Mouse (Mus musculus): ENCODE measurements around the gene Tubg1.
A peak's percentile ranks its signal among the peaks of the same experiment; 100 is the strongest.
"Not testable (repeated sequence)": the region's sequence is repeated elsewhere in the genome, so short reads cannot be mapped to it uniquely, and the experiment has no call there.

Gene Tubg1

GRCm38 (mm10) chr11:101098231-101098630 lies 21.5 kb upstream of the Tubg1 start:
- DNase-seq (ENCODE audit: low read depth), result no peak

DNA sequence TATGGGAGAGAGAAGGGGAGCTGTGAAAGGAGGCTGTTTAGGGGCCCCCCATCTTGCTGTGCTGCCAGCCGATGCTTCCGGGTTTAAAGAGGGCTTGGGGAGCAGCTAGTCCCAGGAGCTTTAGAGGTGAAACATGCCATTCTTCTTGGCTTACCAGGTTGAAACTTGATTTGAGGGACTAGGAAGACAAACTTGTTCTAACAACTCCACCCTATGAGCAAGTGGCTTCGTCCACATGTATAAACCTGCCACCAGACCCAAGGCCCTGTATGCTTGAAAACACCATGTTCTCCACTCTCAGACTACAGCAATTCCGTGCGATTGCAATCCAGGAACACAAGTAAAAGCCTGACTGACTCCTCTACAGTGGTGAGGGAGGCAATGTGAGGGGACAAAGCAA lies 16.7 kb upstream of the Tubg1 start:
- no peak for DNase-seq (ENCODE audit: low read depth)

- no peak for DNase-seq (ENCODE audit: low read depth)
Observed at GRCm38 (mm10) chr11:101109351-101109750, 10.4 kb upstream of the Tubg1 start.

DNA sequence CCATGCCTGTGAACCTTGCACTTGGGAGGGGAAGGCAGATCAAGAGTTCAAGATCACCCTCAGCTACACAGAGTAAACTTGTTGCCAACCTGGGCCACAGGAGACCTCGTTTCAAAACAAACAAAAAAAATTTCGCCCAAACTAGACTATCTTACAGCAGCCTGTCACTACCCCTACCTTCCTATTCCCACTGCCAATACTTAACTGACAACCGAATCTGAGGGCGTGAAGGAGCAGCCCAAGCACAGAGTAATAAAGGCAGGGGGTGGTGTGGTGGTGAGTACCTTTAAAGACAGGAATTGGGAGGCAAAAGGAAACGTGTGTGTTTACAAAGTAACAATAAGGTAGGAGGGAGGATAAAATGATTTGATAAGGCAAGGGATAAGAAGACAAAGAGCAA lies 9.0 kb upstream of the Tubg1 start:
- DNase-seq (ENCODE audit: low read depth), result no peak

DNA sequence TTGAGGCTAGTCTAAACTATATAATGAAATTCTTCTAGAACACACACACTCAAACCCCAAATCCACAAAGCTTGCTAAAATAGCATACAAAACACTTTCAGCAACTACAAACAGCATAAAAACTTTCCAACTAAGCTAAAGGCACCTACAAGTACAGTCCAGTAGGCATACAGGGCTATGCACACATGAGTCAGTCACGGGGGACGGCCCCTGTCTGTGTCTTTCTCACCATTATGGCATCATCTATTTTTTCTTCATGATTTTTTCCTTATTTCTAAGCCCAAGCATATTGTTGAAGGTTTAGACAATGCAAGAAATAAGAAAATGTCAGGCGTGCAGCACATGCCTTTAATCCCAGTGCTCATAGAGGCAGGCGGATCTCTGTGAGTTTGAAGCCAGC lies 8.6 kb upstream of the Tubg1 start:
- no peak for DNase-seq (ENCODE audit: low read depth)

GRCm38 (mm10) chr11:101112186-101112585 lies 7.6 kb upstream of the Tubg1 start:
- no peak for DNase-seq (ENCODE audit: low read depth)

DNA sequence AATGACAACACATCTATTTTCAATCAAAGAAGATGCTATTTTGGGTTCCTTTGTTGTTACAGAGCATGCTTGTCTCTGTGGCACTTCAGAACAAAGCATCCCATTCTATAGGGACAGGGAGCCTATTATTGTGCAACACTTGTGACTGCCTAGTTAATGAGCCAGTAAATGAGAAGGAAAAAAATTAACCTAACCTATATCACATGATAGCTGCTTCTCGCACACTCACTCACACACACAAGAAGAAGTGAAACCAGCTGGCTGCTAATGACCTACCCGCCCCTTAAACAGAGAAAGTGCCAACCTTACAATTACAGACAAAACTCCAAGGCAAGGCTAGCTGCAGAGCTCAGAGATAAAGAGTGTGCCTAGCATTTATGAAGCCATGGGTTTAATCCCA lies 4.2 kb upstream of the Tubg1 start:
- no peak for DNase-seq (ENCODE audit: low read depth)

- peak; percentile 30 for DNase-seq (ENCODE audit: low read depth)
Observed at GRCm38 (mm10) chr11:101118105-101118504, 1.6 kb upstream of the Tubg1 start.

DNA sequence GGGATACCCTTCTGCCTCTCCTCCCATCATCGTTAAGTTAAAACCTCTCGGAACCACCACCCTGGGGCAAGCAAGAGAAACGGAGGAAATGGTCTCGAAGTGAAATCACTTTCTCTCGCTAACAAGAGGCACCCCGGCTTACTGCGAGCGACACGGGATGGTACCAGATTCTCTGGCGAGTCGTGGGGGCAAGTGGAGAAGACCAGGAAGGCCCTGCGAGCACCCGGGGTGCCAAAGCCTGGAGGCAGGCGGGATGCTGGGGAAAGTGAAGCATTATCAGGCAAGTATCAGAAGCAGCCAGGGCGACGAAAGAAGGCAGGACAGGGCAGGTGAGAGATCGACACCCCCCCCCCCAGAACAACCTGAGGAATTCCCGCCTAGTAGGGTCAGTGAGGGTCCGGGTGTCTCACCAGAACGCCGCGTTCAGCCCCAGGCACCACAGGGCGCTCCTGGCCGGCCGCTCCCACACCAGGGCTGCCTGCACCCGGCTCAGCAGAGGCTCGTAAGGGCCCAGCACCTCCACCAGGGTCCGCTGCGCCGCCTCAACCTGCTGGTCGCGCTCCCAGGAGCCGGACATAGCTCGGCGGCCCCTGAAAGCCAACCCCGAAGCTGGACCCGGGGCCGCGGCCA lies 492 bp upstream of the Tubg1 start:
- peak; percentile 53 for DNase-seq (ENCODE audit: low read depth)

DNA sequence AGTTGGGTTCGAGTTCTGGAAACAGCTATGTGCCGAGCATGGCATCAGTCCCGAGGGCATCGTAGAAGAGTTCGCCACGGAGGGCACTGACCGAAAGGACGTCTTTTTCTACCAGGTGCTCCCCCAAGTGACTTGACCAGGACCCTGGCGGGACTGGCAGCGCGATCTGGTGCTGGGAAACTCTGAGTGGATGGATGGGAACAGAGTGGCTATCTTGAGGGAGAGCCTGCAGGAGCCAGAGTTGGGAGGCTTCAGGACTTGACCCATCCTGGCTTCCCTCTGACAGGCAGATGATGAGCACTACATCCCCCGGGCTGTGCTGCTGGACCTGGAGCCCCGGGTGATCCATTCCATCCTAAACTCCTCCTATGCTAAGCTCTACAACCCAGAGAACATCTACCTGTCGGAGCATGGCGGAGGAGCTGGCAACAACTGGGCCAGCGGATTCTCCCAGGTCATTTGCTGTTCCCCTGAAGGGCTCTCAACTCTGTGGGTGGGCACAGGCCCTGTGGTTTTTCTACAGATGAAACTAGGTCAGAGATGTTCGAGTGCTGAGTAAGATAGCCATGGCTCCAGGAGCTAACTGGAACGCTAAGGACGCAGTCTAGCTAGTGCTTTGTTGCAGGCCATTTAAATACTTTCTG lies 929 bp downstream of the Tubg1 start:
- no peak for DNase-seq (ENCODE audit: low read depth)

DNA sequence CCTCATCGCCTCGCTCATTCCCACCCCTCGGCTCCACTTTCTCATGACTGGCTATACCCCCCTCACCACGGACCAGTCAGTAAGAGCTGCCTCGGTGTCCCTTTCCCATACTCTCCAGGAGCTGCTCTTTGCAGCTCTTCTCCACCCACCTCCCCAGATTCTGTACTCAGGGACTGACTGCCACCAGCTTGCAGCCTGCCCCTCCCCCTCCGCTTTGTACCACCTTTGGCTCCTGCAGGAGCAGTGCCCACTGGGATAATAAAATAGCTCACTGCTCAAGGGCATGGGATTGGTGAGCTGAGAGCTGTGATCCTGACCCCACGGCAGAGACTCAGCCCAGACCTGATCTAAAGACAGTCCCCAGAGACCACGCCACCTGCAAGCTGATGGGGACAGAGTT lies 4.8 kb downstream of the Tubg1 start:
- not testable (repeated sequence) for DNase-seq (ENCODE audit: low read depth)

DNA sequence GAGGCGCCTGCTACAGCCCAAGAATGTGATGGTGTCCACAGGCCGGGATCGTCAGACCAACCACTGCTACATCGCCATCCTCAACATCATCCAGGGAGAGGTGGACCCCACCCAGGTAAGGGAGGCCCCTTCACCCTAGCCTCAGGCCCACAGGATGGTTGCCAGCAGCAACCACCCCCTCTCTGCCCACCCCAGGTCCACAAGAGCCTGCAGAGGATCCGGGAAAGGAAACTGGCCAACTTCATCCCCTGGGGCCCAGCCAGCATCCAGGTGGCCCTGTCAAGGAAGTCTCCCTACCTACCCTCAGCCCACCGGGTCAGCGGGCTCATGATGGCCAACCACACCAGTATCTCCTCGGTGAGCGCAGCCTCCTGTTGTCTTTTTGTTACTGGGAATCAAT lies 5.3 kb downstream of the Tubg1 start:
- not testable (repeated sequence) for DNase-seq (ENCODE audit: low read depth)

DNA sequence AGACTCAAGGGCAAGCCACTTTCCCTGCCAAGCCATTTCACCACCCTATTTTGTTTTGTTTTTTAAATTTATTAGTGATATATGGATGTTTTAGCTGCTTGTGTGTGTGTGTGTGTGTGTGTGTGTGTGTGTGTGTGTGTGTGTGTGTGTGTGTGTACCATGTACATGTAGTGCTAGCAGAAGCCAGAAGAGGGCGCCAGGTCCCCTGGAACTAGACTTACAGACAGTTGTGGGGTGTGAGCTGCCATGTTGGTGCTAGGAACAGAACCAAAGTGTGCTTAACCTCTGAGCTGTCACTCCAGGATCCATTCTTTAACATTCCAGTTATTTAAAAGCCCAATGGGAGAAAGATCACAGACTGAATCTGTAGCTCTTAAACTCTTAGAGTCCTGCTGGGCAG lies 7.3 kb downstream of the Tubg1 start:
- DNase-seq (ENCODE audit: low read depth), result peak; percentile 37

- DNase-seq (ENCODE audit: low read depth), result no peak
Observed at GRCm38 (mm10) chr11:101128996-101129577, 9.3 kb downstream of the Tubg1 start.

DNA sequence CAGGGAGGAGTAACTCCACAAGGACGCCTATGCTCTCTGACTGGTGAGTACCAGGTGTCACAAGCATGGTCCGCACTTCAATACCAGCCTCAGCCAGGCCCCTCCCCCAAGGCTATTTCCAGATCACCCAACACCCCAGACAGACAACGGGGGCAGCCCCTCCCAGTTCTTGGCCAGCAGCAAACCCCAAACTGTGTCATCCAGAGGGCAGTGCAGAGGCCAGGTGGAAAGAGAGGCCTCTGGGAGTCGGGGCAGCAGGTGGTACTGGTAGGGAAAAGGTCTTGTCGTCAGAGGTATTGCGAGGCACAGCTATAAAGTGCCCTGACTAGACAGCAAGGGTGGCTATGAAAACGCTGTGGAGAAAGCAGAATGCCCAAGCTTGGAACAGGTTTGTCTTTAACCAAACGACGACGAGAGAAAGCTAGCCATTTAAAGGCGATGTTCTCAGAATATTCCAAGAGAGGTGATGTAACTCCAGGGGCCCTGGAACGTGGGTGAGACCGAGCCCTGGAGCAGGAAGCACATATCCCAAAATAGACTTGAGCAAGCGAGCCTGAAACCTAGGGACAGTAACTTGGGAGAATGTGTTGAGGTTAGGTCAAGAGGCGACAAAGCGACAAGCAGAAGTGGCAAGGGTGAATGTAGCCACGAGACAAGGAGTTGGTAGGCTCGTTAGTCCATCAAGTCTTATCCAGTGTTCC lies 10.5 kb downstream of the Tubg1 start:
- no peak for DNase-seq (ENCODE audit: low read depth)

- no peak for DNase-seq (ENCODE audit: low read depth)
Observed at GRCm38 (mm10) chr11:101131187-101131586, 11.4 kb downstream of the Tubg1 start.

GRCm38 (mm10) chr11:101131701-101132100 lies 12.0 kb downstream of the Tubg1 start:
- DNase-seq (ENCODE audit: low read depth), result no peak

- no peak for DNase-seq (ENCODE audit: low read depth)
Observed at GRCm38 (mm10) chr11:101133037-101133436, 13.3 kb downstream of the Tubg1 start.

DNA sequence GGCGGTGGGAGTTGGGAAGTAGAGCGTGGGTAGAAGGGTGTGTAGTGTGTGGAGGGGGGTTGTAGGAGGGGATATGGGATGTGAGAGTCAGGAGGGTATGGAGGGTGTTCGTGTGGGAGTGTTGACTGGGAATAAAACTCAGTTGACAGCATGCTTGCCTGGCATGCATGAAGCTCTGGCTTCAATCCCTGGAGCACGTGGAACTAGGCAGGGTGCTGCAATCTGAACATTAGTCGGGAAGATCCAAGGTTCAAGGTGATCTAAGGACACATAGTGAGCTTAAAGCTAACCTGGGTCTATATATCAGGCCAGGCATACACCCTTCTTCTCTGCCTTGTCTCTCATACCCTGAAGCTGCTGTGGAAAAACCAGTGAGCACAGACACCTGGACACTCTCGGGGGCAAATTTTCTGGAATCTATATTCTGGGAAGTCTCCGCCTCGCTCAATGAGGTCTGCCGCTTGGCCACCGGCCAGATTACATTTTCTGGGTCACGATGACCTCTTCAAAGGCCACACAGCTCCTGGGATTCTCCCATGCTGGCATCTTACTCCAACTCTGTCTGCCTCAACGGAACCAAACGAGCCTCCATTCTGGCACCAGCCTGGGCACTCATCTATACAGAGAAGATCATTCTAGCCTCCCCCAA lies 14.6 kb downstream of the Tubg1 start:
- DNase-seq (ENCODE audit: low read depth), result no peak

DNA sequence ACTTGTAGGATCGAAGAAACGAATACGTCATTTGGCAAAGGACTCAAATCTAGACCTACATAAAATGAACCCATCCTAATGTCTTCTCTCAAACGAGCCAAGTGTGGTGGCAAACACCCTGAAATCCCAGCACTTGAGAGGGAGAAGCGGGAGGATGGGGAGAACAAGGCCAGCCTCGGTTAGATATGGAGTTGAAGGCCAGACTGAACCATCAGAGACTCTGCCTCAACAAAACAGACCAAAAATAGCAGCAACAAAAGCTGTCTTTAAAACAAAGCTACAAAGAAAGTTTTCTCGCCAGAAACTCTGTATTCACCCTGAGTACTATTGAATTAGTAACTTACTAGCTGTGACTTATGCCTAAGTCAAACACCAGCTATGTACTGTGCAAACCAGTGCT lies 17.3 kb downstream of the Tubg1 start:
- no peak for DNase-seq (ENCODE audit: low read depth)

DNA sequence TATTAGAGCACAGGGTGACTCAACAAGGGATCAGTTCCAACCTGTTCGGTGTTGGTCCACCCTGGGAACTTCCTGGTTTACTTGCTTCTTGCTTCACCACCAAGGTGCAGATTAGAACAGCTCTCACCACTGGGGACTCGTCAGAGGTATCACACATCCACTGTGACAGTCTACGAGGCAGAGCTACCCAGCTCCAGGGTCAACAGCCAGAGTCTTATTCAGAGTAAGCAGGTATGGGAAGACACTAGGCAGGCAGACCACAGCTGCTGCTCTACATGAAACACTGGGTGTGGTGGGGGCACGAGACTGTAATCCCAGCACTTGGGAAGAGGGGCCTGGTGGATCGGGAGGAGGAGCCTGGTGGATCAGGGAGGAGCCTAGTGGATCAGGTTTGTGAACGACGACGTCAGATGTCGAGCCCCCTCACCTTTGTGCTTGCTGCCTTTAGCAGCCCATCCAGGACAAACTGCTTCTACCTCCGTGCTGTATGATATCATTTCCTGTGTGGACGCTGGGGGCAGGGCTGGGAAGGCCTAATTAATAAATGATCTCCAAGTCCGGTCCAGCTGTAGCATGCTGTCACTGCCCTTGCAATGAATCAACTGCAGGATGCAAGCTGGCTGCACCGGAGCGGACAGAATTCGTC lies 18.9 kb downstream of the Tubg1 start:
- no peak for DNase-seq (ENCODE audit: low read depth)

GRCm38 (mm10) chr11:101140164-101140819 lies 20.6 kb downstream of the Tubg1 start:
- peak; percentile 42 for DNase-seq (ENCODE audit: low read depth)

Data from naive thymus-derived CD4-positive, alpha-beta T cell, adult 2 months (primary cell).